Mouse (Mus musculus) adrenal gland (tissue): ENCODE measurements at regions not wholly inside any gene's neighbourhood (a gene's known extent, or its start where the extent isn't known, plus 50 kb on each side); places are given as distances from the start of the nearest gene placed in this dataset.

Source experiments
- intact Hi-C: fragments of 180-260 bp; cut with DNase I; formaldehyde crosslinking; loops from one replicate; pipeline ENCODE4 v1.15.1; 2025

- intact Hi-C loops = no loop called here
Observed at GRCm38 (mm10) chr12:49945628-49946220, 560.8 kb downstream of the Gm43517 start.

DNA sequence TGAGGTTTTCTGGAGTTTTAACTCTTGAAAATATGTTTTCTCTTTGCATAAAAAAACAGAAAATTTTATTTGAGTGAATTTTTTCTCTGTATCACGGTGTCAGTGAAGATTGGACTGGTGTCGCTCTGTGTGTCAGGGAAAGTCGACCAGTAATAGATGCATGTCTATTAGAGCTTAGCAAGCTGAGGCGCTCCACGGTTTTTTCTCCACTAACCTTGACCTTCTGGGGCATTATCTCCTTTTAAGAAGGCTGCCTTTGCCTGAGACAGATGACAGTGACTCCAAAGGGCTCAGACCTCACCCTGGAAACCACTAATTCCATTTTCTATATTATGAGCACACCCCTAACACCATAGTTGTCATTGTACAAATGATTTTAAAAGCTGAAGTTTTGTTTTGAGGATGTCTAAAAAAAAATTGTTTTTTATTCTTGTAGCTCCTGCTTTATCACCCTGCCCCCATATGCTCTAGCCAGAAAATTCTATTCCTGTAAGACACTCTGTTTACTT, 561.8 kb downstream of the Gm43517 start:
- intact Hi-C loops = no loop called here

DNA sequence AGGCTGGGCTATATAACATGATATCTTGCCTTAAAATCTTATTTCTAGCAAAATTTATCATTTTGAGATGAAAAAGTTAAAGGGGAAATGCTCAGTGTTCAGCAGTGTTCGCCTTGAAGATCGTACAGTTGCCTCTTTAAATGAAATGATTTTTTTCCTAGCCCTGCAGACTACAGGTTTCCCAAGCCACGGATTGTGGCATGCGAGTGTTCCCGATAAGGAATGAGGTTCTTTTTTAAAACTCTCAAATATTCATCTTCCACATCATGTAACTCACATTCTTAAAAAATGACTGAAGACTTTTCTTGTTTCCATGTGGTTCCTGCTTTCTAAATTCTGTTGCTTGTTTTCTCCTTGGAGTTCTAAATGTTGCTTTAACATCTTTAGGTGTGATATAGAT, 566.0 kb downstream of the Gm43517 start:
- intact Hi-C loops = loop anchor here (5.0 to 10.0 kb wide), 2 partner anchors 579 to 994 kb away; no protein-coding TSS in a partner anchor

- intact Hi-C loops = loop anchor here (5.0 to 10.0 kb wide), 2 partner anchors 580 to 993 kb away; no protein-coding TSS in a partner anchor
Observed at GRCm38 (mm10) chr12:49951821-49952220, 566.8 kb downstream of the Gm43517 start.

DNA sequence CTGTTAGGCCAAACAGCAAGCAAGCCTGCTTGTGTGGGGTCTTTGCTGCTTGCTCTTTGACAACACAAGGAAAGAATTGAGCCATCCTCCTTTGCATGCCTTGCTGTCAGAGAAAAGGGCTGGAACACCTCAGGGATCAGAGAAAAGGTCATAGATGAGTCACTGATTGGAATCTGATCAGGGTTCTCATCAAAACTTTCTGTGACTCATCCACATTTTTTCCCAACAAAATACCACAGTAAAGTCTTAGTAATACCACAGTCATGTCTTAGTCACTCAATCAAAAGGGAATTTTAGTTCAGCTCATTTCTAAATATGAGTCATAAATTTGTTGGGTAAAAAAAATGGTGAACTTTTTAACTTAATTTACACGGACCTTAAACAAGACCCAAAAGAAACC, 583.1 kb downstream of the Gm43517 start:
- intact Hi-C loops = no loop called here

DNA sequence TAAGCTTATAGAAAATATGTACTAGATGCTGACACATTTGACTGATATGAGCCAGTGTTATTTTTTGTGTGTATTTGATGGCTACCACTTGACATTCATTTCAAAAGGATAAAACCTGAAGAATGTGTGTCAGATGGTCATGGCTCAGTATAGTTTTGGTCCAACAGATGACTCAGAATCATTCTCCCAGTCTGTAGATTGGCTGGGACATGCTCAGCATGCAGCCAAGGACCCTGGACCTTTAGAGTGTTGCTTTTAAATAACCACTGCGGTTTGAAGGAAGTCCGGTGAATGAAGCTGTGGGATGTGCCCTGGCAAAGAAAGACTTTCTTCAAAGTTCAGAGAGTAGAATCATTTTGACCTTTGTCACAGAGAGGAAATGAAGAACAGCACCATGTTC, 584.6 kb downstream of the Gm43517 start:
- intact Hi-C loops = no loop called here

- intact Hi-C loops = no loop called here
Observed at GRCm38 (mm10) chr12:49974591-49975323, 589.8 kb downstream of the Gm43517 start.

GRCm38 (mm10) chr12:49975553-49975952, 590.6 kb downstream of the Gm43517 start:
- intact Hi-C loops = no loop called here

DNA sequence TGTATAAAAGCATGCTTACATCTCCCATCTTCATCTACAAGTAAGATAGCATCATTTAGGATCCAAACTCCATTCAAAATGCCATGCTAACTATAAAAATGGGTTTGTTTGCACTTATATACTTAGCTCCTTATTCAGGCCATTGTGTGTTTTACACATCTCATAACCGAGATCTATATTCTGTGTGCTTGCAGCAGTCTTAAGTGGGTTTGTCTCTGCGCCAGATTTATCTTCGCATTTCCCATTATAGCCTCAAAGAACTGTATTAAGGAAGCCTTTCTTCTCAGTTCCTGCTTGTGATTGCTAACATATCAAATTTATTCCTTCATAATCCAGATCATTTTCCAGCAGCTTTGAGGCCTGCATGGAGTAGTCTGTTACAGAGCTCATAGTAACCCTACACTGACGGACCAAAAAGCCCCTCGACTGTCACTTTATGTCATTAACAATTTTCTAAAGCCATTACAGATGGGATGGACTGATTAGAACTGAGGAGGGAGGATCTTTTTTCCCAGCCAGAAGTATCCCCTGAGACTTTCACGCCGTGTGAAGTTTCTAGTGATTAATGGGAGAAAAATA, 607.6 kb downstream of the Gm43517 start:
- intact Hi-C loops = no loop called here

DNA sequence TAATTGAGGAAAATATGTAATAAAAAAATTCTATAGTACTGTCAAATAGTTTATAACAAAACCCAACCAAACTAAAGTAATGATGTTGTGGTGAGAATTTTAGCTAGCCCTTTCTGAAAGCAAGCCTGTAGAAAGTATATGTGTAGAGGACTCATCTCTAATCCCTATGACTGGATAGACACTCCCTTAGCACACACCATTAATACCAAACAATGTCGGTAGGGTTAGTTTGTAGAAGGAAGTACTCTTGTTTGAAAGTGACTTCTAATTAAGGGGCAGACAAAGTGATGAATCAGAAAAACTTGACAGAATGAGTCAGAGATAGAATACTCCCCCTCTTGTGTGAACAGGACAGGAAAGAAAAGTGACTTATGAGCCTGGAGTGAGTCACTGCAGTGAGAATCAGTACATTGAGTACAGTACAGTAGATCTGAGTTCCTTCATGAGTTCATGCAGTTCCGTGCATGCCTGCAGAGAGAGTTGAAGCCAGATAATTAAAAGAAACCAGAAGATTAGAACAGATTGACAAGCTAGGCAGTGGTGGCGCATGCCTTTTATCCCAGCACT, 610.0 kb downstream of the Prkd1 start:
- intact Hi-C loops = no loop called here

GRCm38 (mm10) chr12:50061286-50061685, 587.6 kb downstream of the Prkd1 start:
- intact Hi-C loops = no loop called here

DNA sequence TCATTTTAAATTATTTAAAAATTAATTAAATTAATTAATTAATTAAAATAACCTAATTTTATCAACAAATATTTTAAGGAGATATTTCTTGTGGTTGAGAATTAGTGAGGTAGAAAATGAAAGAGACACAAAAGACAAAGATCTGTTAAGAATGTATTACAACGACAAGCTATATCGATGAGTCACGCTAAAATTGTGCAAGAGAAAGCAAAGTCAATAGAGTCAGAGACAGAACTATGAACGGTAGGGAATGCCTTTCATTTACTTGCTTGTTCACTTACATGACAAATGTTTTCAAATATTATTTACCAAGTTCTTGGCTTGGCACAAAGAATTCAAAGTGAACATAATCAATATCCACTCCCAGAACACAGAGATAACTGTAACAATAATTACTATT, 582.5 kb downstream of the Prkd1 start:
- intact Hi-C loops = no loop called here

DNA sequence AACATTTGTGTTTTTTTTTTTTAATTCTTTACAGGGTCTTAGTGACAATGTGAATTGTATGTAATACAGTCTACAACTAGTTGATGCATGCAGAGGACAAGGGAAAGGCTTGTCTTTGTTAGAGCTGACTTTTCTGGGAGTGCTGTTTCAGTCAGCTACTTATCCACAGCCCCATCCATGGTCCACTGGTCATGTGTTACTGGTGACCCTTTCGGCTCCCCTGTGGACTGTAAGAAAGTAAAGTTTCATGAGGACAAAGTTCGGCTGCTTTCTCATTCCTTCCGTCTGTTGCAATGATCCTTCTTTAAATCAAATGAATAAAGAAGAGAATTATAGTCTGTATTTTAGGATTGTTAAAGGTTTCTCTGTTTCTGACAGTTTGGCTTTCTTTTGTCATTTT, 577.1 kb downstream of the Prkd1 start:
- intact Hi-C loops = no loop called here

- intact Hi-C loops = no loop called here
Observed at GRCm38 (mm10) chr12:50072359-50072758, 576.5 kb downstream of the Prkd1 start.

DNA sequence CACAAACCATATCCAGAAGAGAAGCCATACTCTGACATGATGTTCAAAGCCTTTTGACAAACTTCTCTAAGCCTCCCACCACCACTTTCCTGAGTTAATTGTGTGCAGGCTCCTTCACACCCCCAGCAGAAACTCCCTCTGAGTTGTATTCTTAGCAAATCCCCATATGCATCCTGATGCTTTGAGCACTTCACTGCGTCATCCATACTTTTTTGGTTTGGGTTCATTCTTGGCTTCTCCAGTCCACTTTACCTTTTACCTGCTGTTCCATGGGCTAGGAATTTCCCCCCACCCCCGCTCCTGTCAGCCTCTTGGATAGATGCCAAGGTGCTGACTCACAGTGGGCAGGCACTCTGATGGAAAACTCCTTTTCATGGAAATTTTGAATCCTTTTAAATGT, 575.2 kb downstream of the Prkd1 start:
- intact Hi-C loops = no loop called here

DNA sequence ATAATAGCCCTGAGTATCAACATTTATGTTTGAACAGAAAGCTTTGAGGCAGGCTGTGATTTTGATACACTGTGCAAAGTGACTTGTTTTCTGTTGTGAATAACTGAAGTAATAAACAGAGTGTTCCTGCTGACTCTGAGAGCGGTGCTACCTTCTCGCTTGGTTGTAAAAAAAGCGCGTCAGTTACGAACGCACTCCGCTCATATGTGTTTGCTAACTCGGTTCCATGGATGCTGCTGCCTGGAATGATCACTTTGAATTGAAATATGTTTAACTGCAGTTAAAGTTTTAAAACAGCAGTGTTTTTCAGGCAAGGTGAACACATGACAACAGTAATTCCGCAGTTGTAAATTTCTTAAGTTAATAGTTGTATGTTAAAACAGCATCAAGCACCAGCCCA, 567.7 kb downstream of the Prkd1 start:
- intact Hi-C loops = no loop called here

- intact Hi-C loops = no loop called here
Observed at GRCm38 (mm10) chr12:50081571-50081970, 567.3 kb downstream of the Prkd1 start.

DNA sequence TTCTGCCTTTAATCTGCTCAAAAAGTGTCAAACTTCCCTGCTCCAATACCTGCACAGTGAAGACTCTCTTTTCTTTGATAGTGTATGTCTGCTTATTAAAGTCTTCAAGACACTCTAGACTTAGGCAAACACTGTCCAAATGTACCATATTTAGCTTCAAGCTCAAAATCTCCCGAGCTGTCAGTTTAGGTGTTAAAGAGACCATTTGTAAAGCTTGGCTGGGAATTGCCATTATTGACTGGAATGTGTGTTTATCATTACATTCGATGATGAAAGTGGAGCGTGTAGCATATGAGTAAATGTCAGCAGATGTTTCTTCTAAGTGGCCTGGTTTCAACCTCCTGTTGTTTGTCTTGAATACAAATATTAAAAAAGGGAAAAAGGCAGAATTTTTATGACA, 564.4 kb downstream of the Prkd1 start:
- intact Hi-C loops = no loop called here

GRCm38 (mm10) chr12:50111246-50112044, 537.5 kb downstream of the Prkd1 start:
- intact Hi-C loops = no loop called here

- intact Hi-C loops = no loop called here
Observed at GRCm38 (mm10) chr12:50112081-50112491, 536.8 kb downstream of the Prkd1 start.

GRCm38 (mm10) chr12:50115855-50116254, 533.0 kb downstream of the Prkd1 start:
- intact Hi-C loops = no loop called here
